8 mouse cellular contexts compared by ENCODE assay signal in genomic region chr1:175118904-175119555, GRCm38 (mm10).
DNase-seq lines count a peak whose midpoint lies in the region; ATAC-seq and TF ChIP-seq lines count a peak whose summit lies in the region.

No protein-coding gene starts in this region.

- ATAC-seq in megakaryocyte, adult 5-6 weeks (ENCODE audit: poor library complexity, severe bottlenecking): no peak

- no peak overlapping the region for H3K4me3 ChIP-seq in layer of hippocampus, adult 2 months

- no peak for DNase-seq in layer of hippocampus, adult 2 months (ENCODE audit: low spot score in 2 of 2)
- no peak for DNase-seq in layer of hippocampus, adult 9-11 months
- peak; percentile 7 for DNase-seq in ZHBTc4 (ENCODE audit: low read depth, low spot score)
- DNase-seq in embryo, embryonic 11 days: peak; percentile 47
- DNase-seq in kidney, postnatal 36 days: peak; percentile 1 to 47
- DNase-seq in thymus, postnatal 10 days (ENCODE audit: low spot score in 2 of 2): no peak
- DNase-seq in right cerebral cortex, postnatal 25 days: no peak

- peak; percentile 69 for TF ChIP-seq CTCF in layer of hippocampus, adult 2 months (conservative IDR thresholded peaks at IDR 0.05)

- no peak overlapping the region for H3K27ac ChIP-seq in layer of hippocampus, adult 2 months

Comparison
In these comparisons a context has a peak if more than half of its experiments do, and no peak if none do; other contexts are left out.
1. DNase-seq: peak in ZHBTc4 (single experiment), embryo, embryonic 11 days (single experiment) and kidney, postnatal 36 days (2 of 2); none in layer of hippocampus, adult 2 months (0 of 2), layer of hippocampus, adult 9-11 months (single experiment), thymus, postnatal 10 days (0 of 2) and right cerebral cortex, postnatal 25 days (single experiment).